Mouse (Mus musculus): ENCODE measurements at regions not wholly inside any gene's neighbourhood (a gene's known extent, or its start where the extent isn't known, plus 50 kb on each side); places are given as distances from the start of the nearest gene placed in this dataset.

GRCm38 (mm10) chr17:69893980-69894379, 74.9 kb upstream of the Dlgap1 start:
- TF ChIP-seq EP300 (IDR thresholded peaks at IDR 0.05; ENCODE audit: low read depth) (no peak), CTCF (IDR thresholded peaks at IDR 0.05; ENCODE audit: low read depth) (no peak)

Measured in heart, postnatal 0 days (tissue).